Mouse (Mus musculus) thymus, postnatal 10 days (tissue): ENCODE results near the gene Bdkrb2.

ENCODE experiments used
- DNase-seq, 2 experiments: peaks; one replicate each; pipeline ENCODE4 v3.0.0; 2021; ENCODE audit warnings: low spot score in 2 of 2

Bdkrb2 gene

GRCm38 (mm10) chr12:105562936-105563680 lies at the start of gene Bdkrb2:
Gene Bdkrb2 (plus strand): TSS chr12:105563226.
- no peak for DNase-seq

- DNase-seq: no peak
These were observed 48.9 kb upstream of the Bdkrb2 start for GRCm38 (mm10) chr12:105514111-105514510.

- DNase-seq: no peak
These were observed 45.9 kb upstream of the Bdkrb2 start for GRCm38 (mm10) chr12:105517026-105517675.

DNA sequence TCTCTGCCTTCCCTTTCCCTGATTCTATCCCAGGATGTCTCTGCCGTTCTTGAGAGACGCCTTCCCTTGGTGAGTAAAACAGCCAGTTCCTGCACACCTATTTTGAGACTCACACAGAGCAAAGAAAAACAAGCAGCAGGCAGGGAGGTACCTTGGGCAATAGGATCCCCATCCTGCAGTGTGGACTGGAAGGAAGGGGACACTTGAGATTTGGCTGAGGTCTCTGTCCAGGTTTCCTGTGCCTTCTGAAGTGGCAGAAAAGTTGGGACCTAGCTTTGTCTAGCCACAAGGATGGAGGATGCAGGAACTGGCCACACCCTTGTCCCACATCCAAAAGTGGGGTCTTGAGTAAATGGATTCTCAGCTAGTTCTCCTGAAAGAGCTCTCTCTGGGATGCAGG lies 43.2 kb upstream of the Bdkrb2 start:
- DNase-seq: no peak

DNA sequence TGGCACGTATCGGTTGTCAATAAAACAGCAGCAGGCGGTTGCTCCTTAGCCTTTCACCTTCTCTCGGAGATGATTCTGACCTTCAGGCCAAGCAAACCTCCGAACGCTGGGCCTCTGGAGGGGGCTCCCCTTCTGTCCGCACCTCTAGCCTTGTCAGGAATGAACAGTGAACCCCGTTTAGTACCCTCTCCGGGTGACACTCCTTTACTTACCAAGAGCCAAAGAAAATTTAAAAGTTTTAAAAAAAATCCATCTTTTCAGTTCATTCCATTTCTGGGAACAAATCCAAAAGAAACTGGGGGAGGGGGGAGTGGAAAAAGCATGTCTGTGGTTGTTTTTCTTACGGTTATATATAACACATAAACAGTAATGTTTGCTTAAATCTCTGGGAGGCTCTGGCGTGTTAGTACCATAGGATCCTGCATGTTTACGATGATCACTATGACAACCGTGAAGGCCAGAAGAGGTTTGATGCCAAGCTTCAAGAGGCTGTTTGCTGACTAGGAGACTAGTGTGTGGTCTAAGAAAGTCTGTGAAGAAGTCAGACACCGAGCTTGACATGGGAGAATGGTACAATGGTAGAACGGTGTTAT lies 41.8 kb upstream of the Bdkrb2 start:
- DNase-seq: no peak

GRCm38 (mm10) chr12:105523737-105524136 lies 39.3 kb upstream of the Bdkrb2 start:
- DNase-seq: no peak

DNA sequence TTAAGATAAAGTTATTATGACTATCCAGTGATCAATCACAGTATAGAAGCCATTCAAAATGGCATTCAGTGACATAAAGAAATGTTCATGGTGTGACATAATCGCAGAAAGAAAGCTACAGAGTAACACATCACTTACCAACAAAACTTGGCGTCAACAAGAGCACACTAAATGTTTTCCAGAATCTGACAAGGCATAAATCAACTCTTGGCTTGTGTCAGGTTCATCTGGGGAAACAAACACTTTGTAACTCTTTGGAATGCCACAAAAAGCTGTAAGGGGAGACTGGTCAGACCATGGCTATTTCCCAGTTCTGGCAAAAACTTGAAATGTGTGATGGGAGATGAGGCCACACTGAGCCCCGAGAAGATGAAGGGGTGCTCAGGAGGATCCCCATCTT lies 36.8 kb upstream of the Bdkrb2 start:
- DNase-seq: no peak

DNA sequence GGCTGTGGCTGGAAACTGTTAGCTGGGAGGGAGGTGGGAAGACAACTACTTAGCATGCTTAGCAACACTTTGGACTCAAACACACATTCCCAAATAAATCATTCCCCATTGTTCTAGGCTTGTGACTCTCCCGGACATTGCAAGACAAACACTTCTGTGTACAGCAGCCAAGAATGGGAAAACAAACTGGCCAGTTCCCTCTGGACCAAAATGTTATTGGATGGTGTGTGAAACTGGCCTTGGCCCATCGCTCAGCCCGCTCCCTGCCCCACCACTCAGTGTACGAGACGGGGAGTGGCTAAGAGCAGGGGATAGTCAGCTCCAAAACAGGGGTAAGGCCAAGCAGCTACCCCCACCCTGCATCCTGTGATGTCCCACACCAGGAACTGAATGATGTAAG lies 36.2 kb upstream of the Bdkrb2 start:
- no peak for DNase-seq

DNA sequence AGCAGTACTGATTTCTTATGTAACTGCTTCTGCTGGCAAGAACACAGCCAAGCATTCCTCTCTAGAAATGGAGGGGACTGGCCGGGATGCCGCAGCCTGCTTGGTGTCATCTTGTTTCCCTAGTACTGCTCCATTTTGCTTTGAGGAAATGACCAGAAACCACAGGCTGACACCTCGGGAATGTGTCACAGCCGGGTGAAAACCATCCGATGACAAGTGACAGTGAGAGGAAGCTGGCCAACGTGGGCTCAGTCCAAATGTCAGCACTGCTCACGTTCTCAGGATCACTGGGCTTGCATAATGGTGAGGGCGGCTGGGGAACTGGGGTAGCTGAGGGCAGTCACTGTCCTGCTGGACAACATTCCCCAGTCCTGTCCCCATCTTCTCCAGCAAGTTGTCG lies 33.5 kb upstream of the Bdkrb2 start:
- DNase-seq: no peak

- no peak for DNase-seq
These were observed 31.2 kb upstream of the Bdkrb2 start for GRCm38 (mm10) chr12:105531724-105532371.

GRCm38 (mm10) chr12:105534842-105535241 lies 28.2 kb upstream of the Bdkrb2 start:
- DNase-seq: no peak

DNA sequence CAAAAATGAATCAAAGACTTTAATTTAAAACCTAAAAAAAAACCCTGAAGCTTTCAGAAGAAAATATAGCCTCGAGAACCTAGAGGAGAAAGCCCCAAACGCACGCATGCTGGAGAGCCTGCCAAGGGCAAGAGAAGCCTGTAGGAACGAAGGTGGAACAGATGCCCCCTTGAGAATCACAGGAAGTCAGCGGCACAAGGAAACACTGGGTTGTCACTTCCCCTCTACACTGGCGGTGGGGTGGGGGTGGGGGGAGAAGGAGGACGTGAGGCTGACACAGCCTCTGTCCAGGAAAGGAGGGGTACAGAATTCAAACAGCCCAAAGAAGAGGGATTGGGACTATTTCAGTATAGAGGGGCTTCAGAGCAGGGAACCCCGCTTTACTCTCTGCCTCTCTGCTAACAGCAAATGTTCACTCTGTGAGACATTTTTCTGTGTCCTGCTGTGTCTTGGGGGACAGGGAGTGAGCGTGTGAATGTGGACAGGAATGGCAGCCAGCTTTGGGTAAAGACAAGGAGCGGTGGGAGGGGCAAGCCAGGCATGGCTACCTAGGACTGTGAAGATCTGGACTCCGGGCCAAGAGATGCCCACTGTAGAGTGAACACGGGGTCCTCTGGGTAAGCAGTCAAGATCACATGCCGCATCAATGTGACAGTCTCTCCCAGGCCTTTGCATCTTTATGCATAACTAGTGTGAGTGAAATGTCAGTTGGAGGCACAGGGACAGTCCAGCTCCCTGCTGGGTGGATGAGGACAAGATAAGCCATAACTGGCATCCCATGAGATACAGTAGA lies 26.9 kb upstream of the Bdkrb2 start:
- no peak for DNase-seq

- DNase-seq: no peak
These were observed 25.9 kb upstream of the Bdkrb2 start for GRCm38 (mm10) chr12:105537162-105537561.

- no peak for DNase-seq
These were observed 23.4 kb upstream of the Bdkrb2 start for GRCm38 (mm10) chr12:105539649-105540048.

- DNase-seq: no peak
These were observed 21.2 kb upstream of the Bdkrb2 start for GRCm38 (mm10) chr12:105541590-105542402.

- DNase-seq: no peak
These were observed 20.5 kb upstream of the Bdkrb2 start for GRCm38 (mm10) chr12:105542513-105542912.

GRCm38 (mm10) chr12:105543176-105543575 lies 19.9 kb upstream of the Bdkrb2 start:
- no peak for DNase-seq

- DNase-seq: no peak
These were observed 19.3 kb upstream of the Bdkrb2 start for GRCm38 (mm10) chr12:105543751-105544150.

DNA sequence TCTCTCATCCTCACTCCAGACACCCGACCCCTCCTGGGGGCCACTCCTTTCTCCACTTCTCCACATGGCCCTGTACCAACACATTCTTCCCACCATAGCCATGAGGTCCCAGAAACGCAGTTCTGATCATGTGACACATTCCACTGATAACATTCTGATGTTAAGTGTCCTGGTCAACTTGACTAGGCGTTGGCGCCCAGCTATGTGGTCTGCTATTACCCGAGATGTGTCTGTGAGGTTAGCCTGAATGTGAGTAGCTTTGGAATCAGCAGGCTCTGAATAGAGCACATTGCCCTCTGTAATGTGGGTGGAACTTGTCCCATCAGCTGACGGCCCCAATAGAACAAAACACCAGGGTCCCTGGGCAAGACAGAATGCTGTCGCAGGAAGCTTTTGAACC lies 18.2 kb upstream of the Bdkrb2 start:
- no peak for DNase-seq

- no peak for DNase-seq
These were observed 17.2 kb upstream of the Bdkrb2 start for GRCm38 (mm10) chr12:105545696-105546435.
